Mouse (Mus musculus) brain, embryonic 14.5 days (tissue): ENCODE measurements around the gene Kdm8.

Source experiments
- CTCF ChIP-seq: fragments of 200-500 bp; IDR thresholded peaks from 2 replicates; pipeline ENCODE4 v1.5.1; 2012; ENCODE audit warnings: inconsistent platforms, mild to moderate bottlenecking, moderate library complexity, borderline replicate concordance; ENCODE audit not compliant: insufficient read depth, insufficient read length; ENCODE audit errors: extremely low read depth
- POLR2A ChIP-seq: fragments of 200-500 bp; IDR thresholded peaks from 2 replicates; pipeline ENCODE4 v1.6.1; 2012; ENCODE audit warnings: mild to moderate bottlenecking, inconsistent platforms, borderline replicate concordance; ENCODE audit not compliant: poor library complexity, insufficient read depth, insufficient read length, severe bottlenecking; ENCODE audit errors: extremely low read depth

DNA sequence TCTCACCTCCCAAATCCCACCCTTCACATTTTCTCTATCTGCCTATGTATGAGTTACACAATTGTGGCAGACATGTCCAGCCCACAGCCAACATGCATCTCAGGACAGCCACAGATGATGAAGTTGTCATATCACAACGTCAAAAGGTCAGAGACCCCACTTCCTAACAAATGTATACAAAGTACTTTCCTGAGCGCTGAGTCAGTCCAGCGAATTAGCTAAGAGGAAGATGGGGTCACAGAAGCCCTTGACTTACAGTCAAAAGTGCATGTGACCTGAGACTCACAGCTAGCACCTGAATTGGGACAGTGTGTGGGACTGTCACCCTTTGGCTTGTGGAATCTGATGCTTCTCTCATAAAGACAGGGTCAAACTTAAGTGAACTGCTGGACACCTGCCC, 37.9 kb downstream of the Kdm8 start:
- TF ChIP-seq CTCF (no peak), POLR2A (no peak)
